Mouse (Mus musculus) liver, embryonic 14.5 days (tissue): ENCODE data around the gene E130208F15Rik.

ENCODE experiments used
- CTCF ChIP-seq: IDR thresholded peaks from 2 replicates; pipeline ENCODE4 v1.5.1; 2016; ENCODE audit warnings: antibody characterized with exemption, low read depth, control low read depth
- EP300 ChIP-seq: IDR thresholded peaks from 2 replicates; pipeline ENCODE4 v1.6.1; 2016; ENCODE audit warnings: antibody characterized with exemption, low read depth

DNA sequence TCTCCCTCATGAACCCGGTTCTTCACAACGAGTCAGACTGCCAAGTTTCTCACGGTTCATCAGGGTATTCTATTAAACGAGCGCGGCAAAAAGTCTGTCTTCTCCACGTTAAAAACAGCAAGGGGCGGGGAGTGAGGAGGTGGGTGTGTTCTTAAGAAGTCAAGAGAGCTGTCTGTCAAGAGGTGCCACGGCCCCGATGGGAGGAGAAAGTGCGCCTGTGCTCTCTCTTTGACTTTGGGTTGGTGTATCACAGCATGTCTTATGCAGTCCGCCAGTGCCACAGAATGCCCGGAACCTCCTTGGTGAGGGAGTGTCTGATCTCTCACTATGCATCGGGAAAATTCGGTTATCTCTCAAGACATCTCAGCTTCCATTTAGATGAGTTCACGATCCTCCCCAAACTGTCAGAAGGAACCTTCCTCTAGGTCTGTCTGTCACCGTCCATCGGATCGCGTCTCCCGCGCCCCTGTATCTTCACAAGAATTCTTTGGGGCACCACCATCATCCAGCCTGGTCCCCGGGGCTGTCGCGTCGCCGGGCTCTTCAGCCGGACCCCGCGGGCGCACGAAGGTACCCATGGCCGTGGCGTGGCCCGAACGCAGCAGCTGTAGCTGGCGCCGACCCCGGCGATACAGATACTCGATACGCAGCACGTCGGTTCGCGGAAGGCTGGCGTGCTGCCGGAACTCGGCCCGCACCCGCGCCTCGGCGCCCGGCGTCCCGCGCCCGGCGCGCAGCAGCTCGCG, at the start of gene E130208F15Rik:
- no peak for TF ChIP-seq CTCF
- TF ChIP-seq EP300 = no peak
